Mouse (Mus musculus) heart, adult 2 months (tissue): Measurements from ENCODE around the gene Calu. TPM values are rescaled to one million over a fixed set of nuclear protein-coding genes. Genes with fewer than 3 reads are reported as not detected.

Experiments used
- DNase-seq, 2 experiments: peaks; one replicate each; pipeline ENCODE4 v3.0.0; 2021
- H3K27ac ChIP-seq: fragments of 200-600 bp; 2 replicates; pipeline ENCODE4 v1.8.1; 2022
- H3K27me3 ChIP-seq: fragments of 200-500 bp; 2 replicates; pipeline ENCODE4 v1.6.1; 2012; ENCODE audit warnings: mild to moderate bottlenecking, low read length, inconsistent platforms, mixed read lengths; ENCODE audit not compliant: control insufficient read depth, insufficient read depth
- H3K36me3 ChIP-seq: fragments of 200-500 bp; 2 replicates; pipeline ENCODE4 v1.6.1; 2012; ENCODE audit warnings: low read length, inconsistent platforms; ENCODE audit not compliant: control insufficient read depth, insufficient read depth
- H3K4me1 ChIP-seq: fragments of 200-500 bp; 2 replicates; pipeline ENCODE4 v1.6.1; 2011; ENCODE audit warnings: low read length; ENCODE audit not compliant: control insufficient read depth, insufficient read depth
- H3K4me3 ChIP-seq: fragments of 200-600 bp; 2 replicates; pipeline ENCODE4 v1.8.1; 2022
- H3K79me2 ChIP-seq: fragments of 200-500 bp; replicated peaks from 2 replicates; pipeline ENCODE4 v1.6.1; 2012; ENCODE audit warnings: mild to moderate bottlenecking, inconsistent platforms, low read length, moderate library complexity, mixed read lengths; ENCODE audit not compliant: control insufficient read depth, insufficient read depth
- H3K9ac ChIP-seq: fragments of 200-500 bp; 2 replicates; pipeline ENCODE4 v1.6.1; 2012; ENCODE audit warnings: low read depth, mild to moderate bottlenecking, control low read depth, inconsistent platforms, low read length, mixed read lengths
- CTCF ChIP-seq: fragments of 200-600 bp; IDR thresholded peaks from 2 replicates; pipeline ENCODE4 v1.8.1; 2022; ENCODE audit warnings: antibody characterized with exemption, mild to moderate bottlenecking, moderate library complexity
- EP300 ChIP-seq: fragments of 200-500 bp; IDR thresholded peaks from 2 replicates; pipeline ENCODE4 v1.6.1; 2011; ENCODE audit warnings: low read depth, low read length, control low read depth; ENCODE audit not compliant: insufficient read depth
- POLR2A ChIP-seq: fragments of 200-500 bp; IDR thresholded peaks from 2 replicates; pipeline ENCODE4 v1.6.1; 2011; ENCODE audit warnings: mild to moderate bottlenecking, low read depth, low read length, control low read depth; ENCODE audit not compliant: insufficient read depth
- WGBS: fragments of 180-500 bp; shearing (Covaris S2); methylation state at CpG from one replicate; pipeline ENCODE4 v1.1.7; 2018; 5-methylcytosine and 5-hydroxymethylcytosine counted together
- intact Hi-C: fragments of 180-260 bp; cut with DNase I; formaldehyde crosslinking; loops from one replicate; pipeline ENCODE4 v1.15.1; 2025
- polyA plus RNA-seq: library from polyadenylated mRNA; depleted of rRNA; stranded (reverse); fragments of >200 nt; gene quantifications from 2 replicates; pipeline ENCODE4 v1.2.3, GENCODE M21; 2012
- total RNA-seq, 2 experiments: library from RNA; stranded (reverse); gene quantifications; 2 replicates each; pipeline ENCODE4 v1.2.3; 2021

Gene Calu
- total and polyA plus RNA-seq, 3 experiments: 102 to 232 (median 227) TPM

DNA sequence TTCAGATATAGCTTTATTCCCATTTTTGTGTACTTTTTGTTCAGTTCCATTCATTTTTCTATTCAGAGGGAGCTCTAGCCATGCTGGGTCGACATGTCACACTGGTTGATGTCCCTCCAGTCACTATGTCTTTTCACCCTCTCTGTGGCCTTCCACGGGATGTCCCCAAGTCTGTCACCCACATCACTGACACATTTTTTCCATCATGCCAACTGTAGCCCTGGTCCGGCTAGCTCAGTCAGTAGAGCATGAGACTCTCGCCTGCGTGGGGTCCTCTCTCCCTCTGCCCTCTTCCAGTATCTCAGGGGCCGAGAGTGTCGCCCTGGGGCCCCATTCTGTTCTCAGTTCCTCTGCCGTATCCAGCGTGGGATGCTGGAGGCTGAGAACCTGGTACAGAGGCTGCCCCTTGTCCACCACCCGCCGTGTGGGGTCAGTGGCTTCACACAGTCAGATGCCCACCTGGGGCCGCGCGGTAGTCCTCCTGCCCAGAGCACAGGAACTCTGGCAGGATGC, 34.1 kb upstream of the Calu start:
- H3K4me3 ChIP-seq: no peak overlapping the region
- intact Hi-C loops: no loop called here
- DNase-seq: no peak
- no peaks in the 10 kb centered on the region for H3K27me3 ChIP-seq
- peaks cover 1% of the 10 kb centered on the region; the same call in 1 of the 2 replicates for H3K4me1 ChIP-seq
- no peaks in the 10 kb centered on the region for H3K36me3 ChIP-seq
- no peak overlapping the region for H3K9ac ChIP-seq
- no peaks in the 10 kb centered on the region for H3K79me2 ChIP-seq
- TF ChIP-seq POLR2A (no peak), EP300 (no peak), CTCF (no peak)
- no peak overlapping the region for H3K27ac ChIP-seq
- WGBS: 70% methylated on average over 14 of the region's 14 CpGs

DNA sequence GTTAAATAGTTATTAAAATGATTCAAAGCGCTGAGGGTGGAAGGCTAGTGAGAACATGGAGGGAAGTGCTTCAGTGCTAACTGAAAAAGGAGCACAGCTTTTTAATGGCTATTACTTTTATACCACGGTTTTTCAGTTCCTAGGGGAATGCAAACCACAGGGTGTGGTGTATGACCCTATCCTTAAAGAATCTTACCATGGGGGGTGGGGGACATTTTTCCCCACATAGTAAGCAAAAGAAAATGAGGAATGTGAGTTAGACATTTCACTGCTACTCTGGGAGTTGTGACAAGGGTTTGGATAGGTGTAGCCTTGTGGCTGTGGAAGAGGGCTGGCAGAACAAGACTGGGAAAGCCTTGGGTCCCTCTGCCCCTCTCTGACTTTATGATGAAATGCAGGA, 30.6 kb upstream of the Calu start:
- peaks cover 1% of the 10 kb centered on the region; the same call in 1 of the 2 replicates for H3K4me1 ChIP-seq
- no peaks in the 10 kb centered on the region for H3K79me2 ChIP-seq
- intact Hi-C loops: no loop called here
- no peaks in the 10 kb centered on the region for H3K36me3 ChIP-seq
- TF ChIP-seq CTCF (no peak), POLR2A (no peak), EP300 (no peak)
- no peak overlapping the region for H3K27ac ChIP-seq
- no peak overlapping the region for H3K4me3 ChIP-seq
- H3K9ac ChIP-seq: no peak overlapping the region
- WGBS: 61% methylated on average over 2 of the region's 2 CpGs
- no peak for DNase-seq
- no peaks in the 10 kb centered on the region for H3K27me3 ChIP-seq

- intact Hi-C loops: no loop called here
- H3K9ac ChIP-seq: no peak overlapping the region
- H3K4me3 ChIP-seq: no peak overlapping the region
- H3K4me1 ChIP-seq: peaks cover 1% of the 10 kb centered on the region; the same call in 1 of the 2 replicates
- no peak for TF ChIP-seq EP300
- TF ChIP-seq POLR2A: no peak
- TF ChIP-seq CTCF: no peak
- no peaks in the 10 kb centered on the region for H3K27me3 ChIP-seq
- 73% methylated on average over 3 of the region's 3 CpGs for WGBS
- no peak for DNase-seq
- H3K36me3 ChIP-seq: no peaks in the 10 kb centered on the region
- H3K79me2 ChIP-seq: no peaks in the 10 kb centered on the region
- H3K27ac ChIP-seq: no peak overlapping the region
Measured at GRCm38 (mm10) chr6:29317941-29318340, 29.9 kb upstream of the Calu start.

DNA sequence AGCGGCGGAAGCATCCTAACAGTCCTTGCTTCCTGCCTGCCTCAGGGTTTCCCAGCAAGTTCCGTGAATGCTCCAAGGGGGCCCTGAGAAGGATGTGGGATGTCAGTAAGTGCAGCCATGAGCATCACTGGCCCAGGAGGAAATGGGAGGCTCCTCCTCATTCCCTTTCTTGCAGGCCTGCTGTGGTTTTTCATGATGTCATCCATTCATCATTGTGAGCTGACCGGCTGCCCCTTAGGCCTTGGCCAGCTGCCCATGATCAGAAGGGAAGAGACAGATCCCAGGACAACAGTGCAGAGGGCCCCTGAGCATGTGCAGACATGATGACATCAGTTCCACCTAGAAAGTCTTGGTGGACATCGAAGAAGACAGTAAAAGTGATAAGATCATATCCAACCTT, 29.0 kb upstream of the Calu start, which contains the start of gene Fam71f1:
TSS of gene Fam71f1 (plus strand) at position 262 of the 400 bp plus-strand sequence.
- intact Hi-C loops: no loop called here
- H3K4me3 ChIP-seq: no peak within 1 kb of the TSS
- no peak within 1 kb of the TSS for H3K27ac ChIP-seq
- WGBS: 27% methylated on average over 5 of the region's 5 CpGs
- DNase-seq: peak in 1 of 2 experiments; percentile 16
- no peaks in the 10 kb centered on the region for H3K27me3 ChIP-seq
- peaks cover 1% of the 10 kb centered on the region; the same call in 1 of the 2 replicates for H3K4me1 ChIP-seq
- TF ChIP-seq EP300 (no peak), POLR2A (no peak), CTCF (no peak)
- H3K79me2 ChIP-seq: no peaks in the 10 kb centered on the region
- H3K36me3 ChIP-seq: no peaks in the 10 kb centered on the region
- no peak within 1 kb of the TSS for H3K9ac ChIP-seq

- Histone ChIP-seq H3K9ac (no peak overlapping the region), H3K27me3 (no peaks in the 10 kb centered on the region), H3K27ac (no peak overlapping the region), H3K4me3 (no peak overlapping the region), H3K79me2 (no peaks in the 10 kb centered on the region), H3K4me1 (no peaks in the 10 kb centered on the region; the same call in 1 of the 2 replicates), H3K36me3 (no peaks in the 10 kb centered on the region)
- no peak for DNase-seq
- TF ChIP-seq EP300: no peak
- no peak for TF ChIP-seq CTCF
- TF ChIP-seq POLR2A: no peak
- WGBS: 82% methylated on average over 6 of the region's 6 CpGs
- intact Hi-C loops: no loop called here
Measured at GRCm38 (mm10) chr6:29321586-29321985, 26.3 kb upstream of the Calu start.

- no peaks in the 10 kb centered on the region for H3K36me3 ChIP-seq
- no peaks in the 10 kb centered on the region for H3K4me1 ChIP-seq
- 94% methylated on average over 7 of the region's 7 CpGs for WGBS
- no peaks in the 10 kb centered on the region for H3K79me2 ChIP-seq
- H3K27ac ChIP-seq: no peak overlapping the region
- H3K27me3 ChIP-seq: no peaks in the 10 kb centered on the region
- no peak for DNase-seq
- intact Hi-C loops: no loop called here
- no peak for TF ChIP-seq POLR2A
- TF ChIP-seq CTCF: no peak
- no peak overlapping the region for H3K9ac ChIP-seq
- H3K4me3 ChIP-seq: no peak overlapping the region
Measured at GRCm38 (mm10) chr6:29322147-29322546, 25.7 kb upstream of the Calu start.
